Mouse (Mus musculus): ENCODE results near the gene Flvcr1.

GRCm38 (mm10) chr1:190964992-190965780, 60.8 kb downstream of the Flvcr1 start:
- no peak for TF ChIP-seq CTCF (IDR thresholded peaks at IDR 0.05; ENCODE audit: extremely low read depth, insufficient read depth, insufficient read length, insufficient replicate concordance)
- no peak for TF ChIP-seq POLR2A (IDR thresholded peaks at IDR 0.05; ENCODE audit: low read depth, low read length)
